Mouse (Mus musculus): ENCODE data around the gene Btg1. TPM values are rescaled to one million over a fixed set of nuclear protein-coding genes. Genes with fewer than 3 reads are reported as not detected.
A peak's percentile ranks its signal among the peaks of the same experiment; 100 is the strongest.

Btg1 gene
- total RNA-seq (2021), result 10 to 100 TPM; 35.1 to 37.3 TPM

DNA sequence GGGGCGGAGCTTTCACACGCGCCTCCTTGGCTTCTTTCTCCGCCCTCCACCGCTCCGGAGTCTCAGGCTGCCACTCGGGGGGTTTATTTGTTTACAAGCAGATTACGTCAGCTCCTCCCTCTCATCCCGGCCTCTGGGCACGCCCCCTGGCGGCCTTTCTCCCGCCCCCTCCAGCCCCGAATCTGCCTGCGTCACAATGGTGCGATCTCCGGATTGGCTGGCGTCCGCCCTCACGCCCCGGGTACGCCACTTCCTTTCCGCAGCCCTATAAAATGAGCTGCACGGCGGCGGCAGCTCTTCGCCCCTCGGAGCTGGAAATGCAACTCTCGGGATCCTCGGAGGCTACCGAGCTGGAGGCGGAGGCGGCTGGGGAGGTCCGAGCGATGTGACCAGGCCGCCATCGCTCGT lies at the start of gene Btg1:
TSS of gene Btg1 (plus strand) at position 298 of the 408 bp plus-strand sequence.
- intact Hi-C loops (cut with DNase I), result loop anchor here (1.0 to 10.0 kb wide), 7 partner anchors 134 to 697 kb away; no protein-coding TSS in a partner anchor

GRCm38 (mm10) chr10:96569469-96569868 lies 47.3 kb upstream of the Btg1 start:
- no peak for DNase-seq (ENCODE audit: low spot score in 2 of 2)
- intact Hi-C loops (cut with DNase I), result no loop called here

More for the DNA sequence above, at the start of gene Btg1:
- DNase-seq (ENCODE audit: low spot score in 2 of 2), result peak; percentile 99

DNA sequence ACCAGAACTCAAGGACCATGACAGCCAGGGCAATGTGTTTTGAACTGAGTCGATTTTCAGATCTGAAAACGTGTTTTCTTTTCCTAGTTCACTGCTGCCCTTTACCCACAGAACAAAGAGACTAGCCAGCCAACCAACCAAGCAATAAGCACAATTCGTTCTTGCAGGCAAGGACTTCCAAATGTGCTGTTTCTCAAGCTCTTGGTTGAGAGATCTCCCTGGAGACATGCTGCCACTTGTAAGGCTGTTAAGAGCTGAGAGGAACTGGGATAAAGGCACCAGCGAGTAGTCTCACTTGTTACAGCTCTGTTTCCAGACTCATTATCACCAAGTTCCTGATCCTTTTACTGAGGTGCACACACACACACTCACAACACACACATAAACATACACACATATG lies 45.6 kb upstream of the Btg1 start:
- intact Hi-C loops (cut with DNase I), result no loop called here

DNA sequence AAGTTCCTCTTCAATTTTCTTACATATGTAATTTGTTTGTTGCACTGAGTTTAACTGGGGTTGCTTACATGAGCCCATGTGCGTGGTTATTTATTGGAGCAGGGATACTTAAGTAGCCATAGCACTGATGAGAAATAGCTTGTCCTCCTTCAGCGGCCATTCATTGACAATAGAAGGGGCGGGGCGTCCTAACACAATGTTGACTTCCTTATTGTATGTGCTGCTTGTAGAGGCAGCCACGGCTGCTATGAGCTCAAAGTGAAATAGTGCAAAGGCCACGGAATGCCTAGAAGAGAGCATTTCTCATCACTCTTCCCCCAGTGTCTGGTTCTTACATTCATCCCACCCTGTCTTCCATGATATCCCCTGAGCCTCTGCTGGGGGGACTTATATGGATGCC lies 42.0 kb upstream of the Btg1 start:
- intact Hi-C loops (cut with DNase I), result no loop called here
- no peak for DNase-seq (ENCODE audit: low spot score in 2 of 2)

More for the DNA sequence above, 45.6 kb upstream of the Btg1 start:
- no peak for DNase-seq (ENCODE audit: low spot score in 2 of 2)

GRCm38 (mm10) chr10:96575338-96575737 lies 41.5 kb upstream of the Btg1 start:
- intact Hi-C loops (cut with DNase I), result no loop called here
- no peak for DNase-seq (ENCODE audit: low spot score in 2 of 2)

GRCm38 (mm10) chr10:96578924-96579323 lies 37.9 kb upstream of the Btg1 start:
- DNase-seq (ENCODE audit: low spot score in 2 of 2), result no peak
- intact Hi-C loops (cut with DNase I), result no loop called here

GRCm38 (mm10) chr10:96579436-96579835 lies 37.4 kb upstream of the Btg1 start:
- no peak for DNase-seq (ENCODE audit: low spot score in 2 of 2)

DNA sequence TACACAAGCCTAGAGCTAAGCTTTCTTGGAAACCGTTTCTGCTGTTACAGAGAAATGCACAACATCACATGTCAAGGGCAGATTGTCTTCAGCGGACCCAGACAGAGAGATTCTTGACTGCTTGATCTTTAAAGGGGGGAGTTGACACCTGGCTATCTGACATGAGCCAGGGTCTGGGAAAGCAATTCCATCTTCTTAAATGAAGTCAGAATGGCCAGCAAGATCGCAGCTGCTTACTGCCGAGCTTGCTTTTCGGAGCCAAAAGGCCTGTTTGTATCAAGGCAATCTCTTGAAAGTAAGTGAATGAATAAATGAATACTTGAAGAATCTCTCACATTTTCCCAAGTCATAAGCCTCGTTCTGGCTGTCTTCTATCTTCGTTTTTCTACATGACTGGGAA lies 36.6 kb upstream of the Btg1 start:
- intact Hi-C loops (cut with DNase I), result no loop called here
- DNase-seq (ENCODE audit: low spot score in 2 of 2), result no peak

More at GRCm38 (mm10) chr10:96579436-96579835, 37.4 kb upstream of the Btg1 start:
- intact Hi-C loops (cut with DNase I), result no loop called here

GRCm38 (mm10) chr10:96581232-96581631 lies 35.6 kb upstream of the Btg1 start:
- DNase-seq (ENCODE audit: low spot score in 2 of 2), result no peak
- intact Hi-C loops (cut with DNase I), result no loop called here

DNA sequence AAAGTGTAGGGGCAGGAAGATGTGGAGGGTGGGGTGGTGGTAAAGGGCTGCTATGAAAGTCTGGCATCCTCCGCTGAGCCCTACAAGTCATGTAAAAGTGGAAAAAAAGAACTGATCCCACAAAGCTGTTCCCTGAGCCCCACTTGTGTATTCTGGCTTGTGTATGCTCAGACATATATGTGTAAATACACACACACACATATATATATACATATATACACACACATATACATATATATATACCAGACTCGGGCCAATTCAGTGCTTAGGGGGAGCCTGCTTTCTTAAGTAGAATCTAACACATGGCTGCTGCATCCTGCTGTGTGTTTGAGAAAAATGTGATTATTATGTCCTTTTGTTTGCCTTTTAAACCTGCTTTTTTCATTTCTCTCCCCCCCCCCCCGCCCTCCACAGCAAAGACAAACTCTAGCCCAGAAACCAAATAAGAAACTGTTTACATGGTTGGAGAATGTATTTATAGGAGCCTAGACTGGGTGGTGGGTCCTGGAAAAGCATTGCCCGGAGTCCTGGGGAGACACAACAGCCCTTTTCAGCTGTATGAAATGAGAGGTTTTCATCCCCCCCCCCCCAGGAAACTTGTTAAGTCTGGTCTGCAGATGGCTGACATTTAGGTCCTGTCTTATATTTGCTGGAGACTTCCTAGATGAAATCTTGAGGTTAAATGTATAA lies 30.5 kb upstream of the Btg1 start:
- no peak for DNase-seq (ENCODE audit: low spot score in 2 of 2)
- intact Hi-C loops (cut with DNase I), result no loop called here

DNA sequence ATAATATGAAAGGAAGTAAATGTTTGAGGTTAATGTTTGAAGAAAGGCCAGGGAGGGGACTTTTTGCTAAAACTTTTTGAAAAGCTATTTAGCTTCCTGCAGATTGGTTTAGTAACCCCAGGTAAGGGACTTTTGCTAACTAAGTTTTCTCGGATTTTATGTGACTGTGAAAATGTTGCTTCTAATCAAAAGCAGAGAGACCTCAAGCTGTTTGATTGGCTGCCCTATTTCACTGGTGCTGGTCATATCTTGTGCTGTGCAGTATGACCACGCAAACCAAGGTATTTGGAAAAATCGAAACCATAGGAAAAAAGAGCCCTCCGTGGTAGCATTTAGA lies 30.0 kb upstream of the Btg1 start:
- no peak for DNase-seq (ENCODE audit: low spot score in 2 of 2)
- intact Hi-C loops (cut with DNase I), result no loop called here

- intact Hi-C loops (cut with DNase I), result no loop called here
- DNase-seq (ENCODE audit: low spot score in 2 of 2), result no peak
These were observed 28.6 kb upstream of the Btg1 start for GRCm38 (mm10) chr10:96588233-96588632.

DNA sequence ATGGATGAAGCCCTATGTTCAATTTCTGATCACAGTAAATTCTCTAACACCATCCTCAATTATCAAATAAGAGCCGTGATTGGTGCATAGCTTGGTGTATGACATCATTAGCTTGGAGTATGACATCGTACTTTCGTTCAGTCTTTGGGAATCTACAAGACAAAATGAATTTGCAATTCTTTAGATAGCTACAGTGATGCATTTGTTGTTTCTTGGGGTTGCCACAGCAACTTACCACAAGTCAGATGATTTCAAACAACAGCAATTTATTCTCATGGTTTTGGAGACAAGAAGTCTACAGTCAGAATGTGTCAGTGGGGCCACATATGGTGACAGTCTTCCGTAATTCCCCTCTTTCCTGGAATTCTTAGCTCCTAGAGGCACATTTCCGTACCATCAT lies 27.0 kb upstream of the Btg1 start:
- DNase-seq (ENCODE audit: low spot score in 2 of 2), result no peak
- intact Hi-C loops (cut with DNase I), result no loop called here

DNA sequence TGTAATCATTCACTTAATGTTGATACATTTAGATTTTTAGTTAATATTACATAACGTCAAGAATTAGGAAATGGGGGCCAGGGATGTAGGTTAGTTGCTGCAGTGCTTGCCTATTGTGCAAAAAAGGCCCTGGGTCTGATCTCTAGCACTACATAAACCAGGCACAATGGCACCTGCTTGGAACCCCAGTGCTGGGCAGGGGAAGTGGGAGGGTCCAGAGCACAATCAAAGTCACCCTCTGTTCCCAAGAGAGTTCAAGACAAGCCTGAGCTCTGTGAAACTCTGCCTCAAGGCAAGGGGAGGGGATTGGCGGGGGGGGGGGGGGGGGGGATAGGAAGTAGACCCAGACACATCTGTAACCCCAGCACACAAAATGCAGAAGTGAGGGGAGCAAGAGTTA lies 24.7 kb upstream of the Btg1 start:
- intact Hi-C loops (cut with DNase I), result no loop called here
- DNase-seq (ENCODE audit: low spot score in 2 of 2), result no peak

GRCm38 (mm10) chr10:96595435-96596132 lies 21.2 kb upstream of the Btg1 start:
- intact Hi-C loops (cut with DNase I), result no loop called here
- DNase-seq (ENCODE audit: low spot score in 2 of 2), result no peak

DNA sequence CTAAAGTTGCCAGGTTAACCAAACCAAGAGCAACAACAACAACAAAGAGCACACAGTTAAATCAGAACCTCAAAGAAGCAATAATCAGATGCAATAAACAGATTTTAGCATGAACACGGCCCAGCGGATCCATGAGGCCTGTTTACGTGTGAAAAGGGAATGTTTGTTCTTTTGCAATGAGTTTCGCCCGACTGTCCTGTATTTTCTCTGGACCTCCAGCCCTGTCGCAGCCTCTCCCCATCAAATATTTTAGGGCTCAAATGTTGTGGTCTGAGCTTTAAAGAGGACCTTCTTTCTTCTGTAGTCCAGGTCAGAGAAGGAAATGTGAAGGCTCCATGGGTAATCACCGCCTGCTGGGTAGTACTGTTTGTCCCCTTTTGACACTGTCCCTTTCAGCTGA lies 20.4 kb upstream of the Btg1 start:
- intact Hi-C loops (cut with DNase I), result no loop called here

DNA sequence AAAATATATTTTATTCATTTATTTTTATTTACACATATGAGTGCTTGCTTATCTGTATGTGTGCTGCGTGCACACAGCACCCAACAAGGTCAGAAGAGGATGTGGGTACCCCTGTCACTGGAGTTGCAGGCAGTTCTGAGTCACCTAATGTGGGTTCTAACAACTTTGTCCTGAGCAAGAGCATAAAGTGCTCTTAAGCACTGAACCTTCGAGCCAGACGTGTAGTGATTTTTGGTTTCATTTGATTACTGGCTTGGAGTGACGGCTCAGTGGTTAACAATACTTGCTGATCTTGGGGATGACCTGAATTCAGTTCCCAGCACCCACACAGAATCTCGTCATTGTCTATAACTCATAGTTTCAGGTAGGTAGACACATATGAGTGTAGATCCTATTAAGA lies 17.2 kb upstream of the Btg1 start:
- intact Hi-C loops (cut with DNase I), result no loop called here
- DNase-seq (ENCODE audit: low spot score in 2 of 2), result no peak

More for the DNA sequence above, 20.4 kb upstream of the Btg1 start:
- DNase-seq (ENCODE audit: low spot score in 2 of 2), result no peak

- intact Hi-C loops (cut with DNase I), result no loop called here
- DNase-seq (ENCODE audit: low spot score in 2 of 2), result no peak
These were observed 15.1 kb upstream of the Btg1 start for GRCm38 (mm10) chr10:96601670-96602069.

- intact Hi-C loops (cut with DNase I), result no loop called here
- no peak for DNase-seq (ENCODE audit: low spot score in 2 of 2)
These were observed 14.5 kb upstream of the Btg1 start for GRCm38 (mm10) chr10:96602339-96602738.

DNA sequence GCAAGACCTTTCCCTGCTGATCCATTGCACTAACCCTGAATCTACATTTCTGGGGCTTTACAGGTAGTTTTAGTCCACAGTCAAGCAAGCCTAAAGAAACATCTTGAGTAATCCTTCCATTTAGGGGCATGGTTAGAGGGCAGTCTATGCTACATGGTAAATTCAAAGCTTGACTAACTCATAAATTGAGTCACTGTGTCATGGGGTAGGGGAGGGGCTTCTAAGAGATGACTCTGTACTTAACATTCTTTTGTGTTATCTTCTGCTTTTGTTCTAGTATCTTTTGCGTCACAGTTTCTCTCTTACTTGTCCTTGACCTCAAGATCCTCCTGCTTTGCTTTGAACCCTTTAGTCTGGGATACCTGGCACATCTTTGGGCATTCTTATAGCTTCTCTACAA lies 11.6 kb upstream of the Btg1 start:
- intact Hi-C loops (cut with DNase I), result no loop called here
- no peak for DNase-seq (ENCODE audit: low spot score in 2 of 2)

DNA sequence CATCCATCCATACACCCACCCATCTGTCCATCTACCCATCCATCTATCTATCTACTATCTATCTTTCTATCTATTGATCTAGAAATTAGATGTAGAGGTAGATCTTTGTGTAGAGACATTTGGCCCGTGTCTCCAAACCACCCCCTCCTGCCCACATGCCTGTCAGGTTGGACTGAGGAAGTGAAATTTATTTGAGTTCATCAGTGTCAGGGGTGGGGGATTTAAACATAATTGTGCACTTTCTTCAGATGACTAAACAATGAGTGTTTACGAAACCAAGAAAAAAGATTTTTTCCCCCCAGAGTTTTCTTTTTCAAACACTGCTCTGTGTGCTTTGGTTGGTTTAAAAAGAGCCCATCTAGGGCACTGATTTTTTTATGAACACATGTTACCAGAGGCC lies 10.9 kb upstream of the Btg1 start:
- no peak for DNase-seq (ENCODE audit: low spot score in 2 of 2)
- intact Hi-C loops (cut with DNase I), result no loop called here

All from left cerebral cortex, postnatal 25 days (tissue).